ENCODE assay signal across 18 mouse cellular contexts in the genomic region with DNA sequence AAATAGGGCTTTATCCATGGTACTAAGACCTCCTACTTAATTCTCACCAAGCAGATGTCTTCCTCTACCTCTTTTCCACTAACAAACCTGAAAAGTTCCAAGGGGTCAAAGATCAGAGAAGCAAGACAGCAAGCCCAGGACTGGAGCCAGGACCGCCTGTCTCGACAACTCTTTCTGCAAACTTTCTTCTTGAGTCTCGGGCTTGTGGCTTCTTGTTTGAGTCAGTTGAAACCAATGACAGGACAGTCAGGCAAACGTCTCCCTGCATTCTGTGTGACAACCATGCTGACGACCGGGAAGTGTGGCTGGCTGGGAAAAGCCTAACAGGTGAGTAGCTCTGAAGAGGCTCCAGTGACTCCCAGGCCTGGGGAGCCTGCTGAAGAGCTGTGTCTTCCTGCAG. TPM values are rescaled to one million over a fixed set of nuclear protein-coding genes. Genes with fewer than 3 reads are reported as not detected.
DNase-seq lines count a peak whose midpoint lies in the region; ATAC-seq and TF ChIP-seq lines count a peak whose summit lies in the region.
"Had no signal": no experiment of that assay in that cellular context is flagged by ENCODE, and none has a peak within 500 bp of the region (broad histone marks: within the 10 kb centered on the region; RNA-seq: fewer than 3 reads in every experiment).

No protein-coding gene starts in this region.

- H3K27me3 ChIP-seq in intestine, postnatal 0 days (replicated peaks; ENCODE audit: control insufficient read depth, insufficient read depth, low read length), result no peaks in the 10 kb centered on the region
- no peaks in the 10 kb centered on the region for H3K27me3 ChIP-seq in intestine, embryonic 15.5 days (replicated peaks)
- H3K27me3 ChIP-seq in liver, adult 2 months (ENCODE audit: control insufficient read depth, insufficient read depth, low read length), result no peaks in the 10 kb centered on the region
- H3K27me3 ChIP-seq in liver, embryonic 11.5 days (replicated peaks; ENCODE audit: control insufficient read depth, insufficient read depth, low read length), result no peaks in the 10 kb centered on the region
- H3K27me3 ChIP-seq in embryonic facial prominence, embryonic 15.5 days, result no peaks in the 10 kb centered on the region
- H3K27me3 ChIP-seq: CH12.LX had no signal

- peak; percentile 16 for DNase-seq in cerebellum, adult 9-11 months
- no peak for DNase-seq in cerebellum, adult 8-10 months
- peak; percentile 58 for DNase-seq in liver, adult 2 months (ENCODE audit: extremely low read depth, low read depth, low spot score)
- no peak for DNase-seq in liver, embryonic 11.5 days (ENCODE audit: low spot score)
- DNase-seq in Muller cell, postnatal 12 days (ENCODE audit: inconsistent ontology term), result no peak
- DNase-seq: adrenal gland, adult 8-10 months; gastrocnemius, postnatal 36 days; layer of hippocampus, postnatal 36 days; lung, adult 2 months; midbrain, embryonic 14.5 days; right cerebral cortex, adult 18-20 months; thymus, adult 2 months had no signal

- H3K9ac ChIP-seq in intestine, postnatal 0 days (ENCODE audit: low read depth, low read length), result no peak overlapping the region
- H3K9ac ChIP-seq in intestine, embryonic 15.5 days, result no peak overlapping the region
- no peak overlapping the region for H3K9ac ChIP-seq in liver, adult 2 months (ENCODE audit: low read depth, low read length)
- no peak overlapping the region for H3K9ac ChIP-seq in liver, embryonic 11.5 days (ENCODE audit: low read depth, low read length)
- H3K9ac ChIP-seq in embryonic facial prominence, embryonic 15.5 days, result no peak overlapping the region; the same call in 1 of the 2 replicates

- 0 out of 2 replicates have a peak overlapping the region, but pooled peaks have one; percentile 15 for H3K27ac ChIP-seq in intestine, postnatal 0 days (ENCODE audit: low read depth, low read length)
- no peak overlapping the region for H3K27ac ChIP-seq in intestine, embryonic 15.5 days
- H3K27ac ChIP-seq in liver, adult 2 months (replicated peaks; ENCODE audit: insufficient read depth, low read depth, low read length), result no peak overlapping the region
- no peak overlapping the region for H3K27ac ChIP-seq in liver, embryonic 11.5 days (ENCODE audit: low read depth, low read length)
- peak overlapping the region; percentile 58 for H3K27ac ChIP-seq in embryonic facial prominence, embryonic 15.5 days (replicated peaks)

- H3K9me3 ChIP-seq in intestine, postnatal 0 days (ENCODE audit: control insufficient read depth), result no peaks in the 10 kb centered on the region
- no peaks in the 10 kb centered on the region for H3K9me3 ChIP-seq in intestine, embryonic 15.5 days
- no peaks in the 10 kb centered on the region; the same call in 1 of the 2 replicates for H3K9me3 ChIP-seq in liver, embryonic 11.5 days (ENCODE audit: control insufficient read depth, low read length)
- no peaks in the 10 kb centered on the region for H3K9me3 ChIP-seq in embryonic facial prominence, embryonic 15.5 days (replicated peaks)

- peaks cover 41% of the 10 kb centered on the region for H3K4me1 ChIP-seq in intestine, postnatal 0 days (replicated peaks; ENCODE audit: control insufficient read depth, insufficient read depth, low read length)
- H3K4me1 ChIP-seq in intestine, embryonic 15.5 days (replicated peaks), result peaks cover 67% of the 10 kb centered on the region
- H3K4me1 ChIP-seq in liver, adult 2 months (ENCODE audit: control insufficient read depth, insufficient read depth, low read length), result peaks cover 52% of the 10 kb centered on the region
- H3K4me1 ChIP-seq in liver, embryonic 11.5 days (replicated peaks; ENCODE audit: control insufficient read depth, insufficient read depth, low read length), result peaks cover 50% of the 10 kb centered on the region
- H3K4me1 ChIP-seq in embryonic facial prominence, embryonic 15.5 days, result peaks cover 78% of the 10 kb centered on the region

- H3K4me2 ChIP-seq in intestine, postnatal 0 days (replicated peaks; ENCODE audit: low read depth), result no peak overlapping the region
- no peak overlapping the region for H3K4me2 ChIP-seq in intestine, embryonic 15.5 days (replicated peaks)
- no peak overlapping the region for H3K4me2 ChIP-seq in liver, embryonic 11.5 days
- H3K4me2 ChIP-seq in embryonic facial prominence, embryonic 15.5 days (replicated peaks), result no peak overlapping the region
- H3K4me2 ChIP-seq: heart, embryonic 11.5 days had no signal

- WGBS in intestine, postnatal 0 days, result 40% methylated on average over 6 of the region's 6 CpGs
- WGBS in intestine, embryonic 15.5 days, result 55% methylated on average over 6 of the region's 6 CpGs
- WGBS in liver, adult 2 months, result 44% methylated on average over 6 of the region's 6 CpGs
- 80% methylated on average over 6 of the region's 6 CpGs for WGBS in liver, embryonic 11.5 days
- 52% methylated on average over 6 of the region's 6 CpGs for WGBS in embryonic facial prominence, embryonic 15.5 days

- no peak for ATAC-seq in intestine, postnatal 0 days
- no peak for ATAC-seq in intestine, embryonic 15.5 days
- no peak for ATAC-seq in liver, embryonic 11.5 days (replicated peaks; ENCODE audit: low FRiP score)
- ATAC-seq in embryonic facial prominence, embryonic 15.5 days (ENCODE audit: insufficient number of reproducible peaks, low FRiP score, low TSS enrichment, low read depth), result no peak
- ATAC-seq: forebrain, embryonic 14.5 days had no signal

- H3K4me3 ChIP-seq in intestine, postnatal 0 days (ENCODE audit: low read depth, low read length), result no peak overlapping the region
- no peak overlapping the region for H3K4me3 ChIP-seq in intestine, embryonic 15.5 days (replicated peaks)
- H3K4me3 ChIP-seq in liver, adult 2 months (ENCODE audit: insufficient read depth, low read depth, low read length), result no peak overlapping the region
- no peak overlapping the region for H3K4me3 ChIP-seq in liver, embryonic 11.5 days (ENCODE audit: low read depth, low read length)
- H3K4me3 ChIP-seq in embryonic facial prominence, embryonic 15.5 days (replicated peaks), result no peak overlapping the region

- no peak for TF ChIP-seq CTCF in intestine, postnatal 0 days (IDR thresholded peaks at IDR 0.05; ENCODE audit: low read depth)
- no peak for TF ChIP-seq CTCF in liver, adult 2 months (IDR thresholded peaks at IDR 0.05; ENCODE audit: low read depth, low read length)

- peaks cover 6% of the 10 kb centered on the region; the same call in 1 of the 2 replicates for H3K36me3 ChIP-seq in intestine, postnatal 0 days (ENCODE audit: control insufficient read depth, insufficient read depth)
- H3K36me3 ChIP-seq in intestine, embryonic 15.5 days, result peaks cover 8% of the 10 kb centered on the region; the same call in 1 of the 2 replicates
- H3K36me3 ChIP-seq in liver, adult 2 months (ENCODE audit: control insufficient read depth, insufficient read depth, low read length), result no peaks in the 10 kb centered on the region
- peaks cover 21% of the 10 kb centered on the region for H3K36me3 ChIP-seq in liver, embryonic 11.5 days (ENCODE audit: control insufficient read depth, insufficient read depth, low read length)
- H3K36me3 ChIP-seq in embryonic facial prominence, embryonic 15.5 days, result 0 out of 2 replicates have a peak, but pooled peaks cover 8% of the 10 kb centered on the region

- H3K79me2 ChIP-seq in liver, adult 2 months (ENCODE audit: control insufficient read depth, insufficient read depth, low read length), result peaks cover 58% of the 10 kb centered on the region

- no peak for TF ChIP-seq POLR2A in liver, adult 2 months (IDR thresholded peaks at IDR 0.05; ENCODE audit: extremely low read depth, insufficient read depth, low read length)

RNA-seq across cellular contexts. Expression of a gene that starts 33.1 kb away (rescaled TPM):
- 4.4 and 4.9 TPM in 2 replicates for polyA plus RNA-seq in intestine, postnatal 0 days (2015; fragmentation: Nextera tagmentation; extraction: Ambion mirVana)
- polyA plus RNA-seq in intestine, embryonic 15.5 days (2015; fragmentation: Nextera tagmentation; extraction: Ambion mirVana), result 7.2 and 7.7 TPM in 2 replicates
- total RNA-seq in liver, adult 2 months (2014; rRNA removed), result 2.3 and 3.2 TPM in 2 replicates
- 3.4 and 3.8 TPM in 2 replicates for polyA plus RNA-seq in liver, adult 2 months (2012; rRNA removed)
- polyA plus RNA-seq in liver, embryonic 11.5 days (2014; fragmentation: Nextera tagmentation; extraction: Ambion mirVana), result 12.6 and 13.4 TPM in 2 replicates
- polyA plus RNA-seq in embryonic facial prominence, embryonic 15.5 days (2015; fragmentation: Nextera tagmentation; extraction: Ambion mirVana), result 15.4 and 15.9 TPM in 2 replicates

RNA-seq across cellular contexts. Expression of a gene that starts 37.3 kb away (rescaled TPM):
- polyA plus RNA-seq in intestine, postnatal 0 days (2015; fragmentation: Nextera tagmentation; extraction: Ambion mirVana), result 0.30 and 0.43 TPM in 2 replicates
- polyA plus RNA-seq in intestine, embryonic 15.5 days (2015; fragmentation: Nextera tagmentation; extraction: Ambion mirVana), result 0.59 and 0.63 TPM in 2 replicates
- total RNA-seq in liver, adult 2 months (2014; rRNA removed), result 0.18 and 0.20 TPM in 2 replicates
- not detected in 2 replicates for polyA plus RNA-seq in liver, adult 2 months (2012; rRNA removed)
- 0.27 and 0.53 TPM in 2 replicates for polyA plus RNA-seq in liver, embryonic 11.5 days (2014; fragmentation: Nextera tagmentation; extraction: Ambion mirVana)
- 1.8 and 3.0 TPM in 2 replicates for polyA plus RNA-seq in embryonic facial prominence, embryonic 15.5 days (2015; fragmentation: Nextera tagmentation; extraction: Ambion mirVana)

Comparison
In these comparisons a context has a peak if more than half of its experiments do, and no peak if none do; other contexts are left out.
1. DNase-seq: peak in cerebellum, adult 9-11 months (single experiment) and liver, adult 2 months (single experiment); none in cerebellum, adult 8-10 months (single experiment), liver, embryonic 11.5 days (single experiment) and Muller cell, postnatal 12 days (single experiment).
2. H3K27ac ChIP-seq: peak in intestine, postnatal 0 days (single experiment) and embryonic facial prominence, embryonic 15.5 days (single experiment); none in intestine, embryonic 15.5 days (single experiment), liver, adult 2 months (single experiment) and liver, embryonic 11.5 days (single experiment).